ENCODE assay signal across 19 mouse cellular contexts in the genomic region with DNA sequence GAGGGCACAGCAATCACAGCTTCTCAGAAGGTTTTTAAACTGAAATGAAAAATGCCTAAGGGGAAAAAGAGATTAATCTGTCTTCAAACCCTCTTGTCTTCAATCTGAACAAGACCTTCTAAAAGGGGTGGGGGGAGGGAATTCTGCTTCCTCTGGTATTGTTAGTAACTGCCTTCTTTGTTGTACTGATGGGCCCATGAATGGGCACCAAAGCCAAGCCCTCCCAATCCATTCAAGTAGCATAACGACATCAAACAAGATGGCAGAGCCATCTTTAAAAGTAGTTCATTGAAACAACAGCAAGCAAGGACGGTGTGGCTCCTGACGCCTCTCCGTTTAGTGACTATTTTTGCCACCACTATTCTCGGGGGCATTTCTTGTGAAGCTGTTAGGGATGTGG. TPM values are rescaled to one million over a fixed set of nuclear protein-coding genes. Genes with fewer than 3 reads are reported as not detected.
DNase-seq lines count a peak whose midpoint lies in the region; TF ChIP-seq lines count a peak whose summit lies in the region.
"Had no signal": no experiment of that assay in that cellular context is flagged by ENCODE, and none has a peak within 500 bp of the region (broad histone marks: within the 10 kb centered on the region; RNA-seq: fewer than 3 reads in every experiment).

No protein-coding gene starts in this region.

- no peaks in the 10 kb centered on the region for H3K36me3 ChIP-seq in ES-E14 (ENCODE audit: control insufficient read depth, insufficient read depth, low read length, poor library complexity, severe bottlenecking)
- H3K36me3 ChIP-seq: embryonic facial prominence, embryonic 10.5 days; embryonic facial prominence, embryonic 12.5 days; forebrain, embryonic 15.5 days had no signal

- H3K4me3 ChIP-seq in ES-E14 (ENCODE audit: insufficient read depth in 1 of 2, low read depth in 1 of 2, low read length in 2 of 2, poor library complexity in 1 of 2, severe bottlenecking in 1 of 2) = no peak overlapping the region
- H3K4me3 ChIP-seq: embryonic facial prominence, embryonic 10.5 days; embryonic facial prominence, embryonic 12.5 days; forebrain, embryonic 13.5 days; forebrain, embryonic 15.5 days had no signal

- no peaks in the 10 kb centered on the region for H3K4me1 ChIP-seq in ES-E14 (ENCODE audit: control insufficient read depth in 2 of 2, insufficient read depth in 2 of 2, low read length in 2 of 2, poor library complexity in 1 of 2)
- H3K4me1 ChIP-seq: embryonic facial prominence, embryonic 10.5 days; embryonic facial prominence, embryonic 12.5 days; forebrain, embryonic 13.5 days; forebrain, embryonic 15.5 days had no signal

- H3K27ac ChIP-seq in ES-E14 (ENCODE audit: insufficient read depth, low read depth, low read length, poor library complexity, severe bottlenecking) = no peak overlapping the region
- H3K27ac ChIP-seq: embryonic facial prominence, embryonic 10.5 days; embryonic facial prominence, embryonic 12.5 days; forebrain, embryonic 13.5 days; forebrain, embryonic 15.5 days had no signal

- in situ Hi-C loops in ES-E14 (cut with MboI; ENCODE audit: low sequenced_read_pairs in 2 of 2, unreplicated experiment in 2 of 2) = no loop called here

- DNase-seq in testis, postnatal 10 days (ENCODE audit: low spot score) = peak; percentile 7
- DNase-seq in testis, postnatal 14 days (ENCODE audit: low spot score) = no peak
- peak; percentile 19 for DNase-seq in ES-E14 (ENCODE audit: low read depth, low spot score)
- DNase-seq in neural tube, embryonic 10.5 days (ENCODE audit: extremely low spot score, low spot score) = no peak
- DNase-seq in thymus, postnatal 36 days = no peak
- DNase-seq: adrenal gland, adult 8-10 months; adrenal gland, postnatal 14 days; adrenal gland, postnatal 36 days; cerebellum, adult 11-12 months; cerebellum, adult 2 months; cerebellum, adult 9-10 months; cerebellum, postnatal 10 days; cerebellum, postnatal 25 days; forebrain, postnatal 0 days had no signal

- no peaks in the 10 kb centered on the region for H3K9me3 ChIP-seq in ES-E14 (ENCODE audit: control insufficient read depth, insufficient read depth, low read depth, low read length)
- H3K9me3 ChIP-seq: embryonic facial prominence, embryonic 10.5 days; embryonic facial prominence, embryonic 12.5 days; forebrain, embryonic 13.5 days; forebrain, embryonic 15.5 days had no signal

- no peak overlapping the region for H3K9ac ChIP-seq in ES-E14 (ENCODE audit: insufficient read depth, low read depth, low read length, poor library complexity, severe bottlenecking)
- H3K9ac ChIP-seq: embryonic facial prominence, embryonic 12.5 days; forebrain, embryonic 13.5 days; forebrain, embryonic 15.5 days; forebrain, postnatal 0 days had no signal

TF ChIP-seq in ES-E14, 5 proteins besides CTCF, POLR2A, EP300 and RAD21:
- TF ChIP-seq MAFK (IDR thresholded peaks at IDR 0.05; ENCODE audit: insufficient read depth, low read depth, low read length) (no peak), ZNF384 (IDR thresholded peaks at IDR 0.05; ENCODE audit: low read depth, low read length) (no peak), ZC3H11A (IDR thresholded peaks at IDR 0.05; ENCODE audit: borderline replicate concordance, low read depth, low read length) (no peak), CHD2 (IDR thresholded peaks at IDR 0.05; ENCODE audit: low read depth, low read length) (no peak), HCFC1 (IDR thresholded peaks at IDR 0.05; ENCODE audit: borderline replicate concordance, insufficient read depth, low read length) (no peak)

RNA-seq across cellular contexts. Expression of a gene that starts 42.6 kb away (rescaled TPM):
- 0.16 and 0.80 TPM in 2 replicates for total RNA-seq in ES-E14 (2012; rRNA removed)
- total RNA-seq: MEL had no signal

Comparison
In these comparisons a context has a peak if more than half of its experiments do, and no peak if none do; other contexts are left out.
1. DNase-seq: peak in testis, postnatal 10 days (single experiment) and ES-E14 (single experiment); none in testis, postnatal 14 days (single experiment), neural tube, embryonic 10.5 days (single experiment) and thymus, postnatal 36 days (0 of 2).